Mouse (Mus musculus): ENCODE results near the gene Cxcr1. TPM values are rescaled to one million over a fixed set of nuclear protein-coding genes. Genes with fewer than 3 reads are reported as not detected.

The Cxcr1 gene
- total RNA-seq, 1 experiment from 2014 or later = not detected

DNA sequence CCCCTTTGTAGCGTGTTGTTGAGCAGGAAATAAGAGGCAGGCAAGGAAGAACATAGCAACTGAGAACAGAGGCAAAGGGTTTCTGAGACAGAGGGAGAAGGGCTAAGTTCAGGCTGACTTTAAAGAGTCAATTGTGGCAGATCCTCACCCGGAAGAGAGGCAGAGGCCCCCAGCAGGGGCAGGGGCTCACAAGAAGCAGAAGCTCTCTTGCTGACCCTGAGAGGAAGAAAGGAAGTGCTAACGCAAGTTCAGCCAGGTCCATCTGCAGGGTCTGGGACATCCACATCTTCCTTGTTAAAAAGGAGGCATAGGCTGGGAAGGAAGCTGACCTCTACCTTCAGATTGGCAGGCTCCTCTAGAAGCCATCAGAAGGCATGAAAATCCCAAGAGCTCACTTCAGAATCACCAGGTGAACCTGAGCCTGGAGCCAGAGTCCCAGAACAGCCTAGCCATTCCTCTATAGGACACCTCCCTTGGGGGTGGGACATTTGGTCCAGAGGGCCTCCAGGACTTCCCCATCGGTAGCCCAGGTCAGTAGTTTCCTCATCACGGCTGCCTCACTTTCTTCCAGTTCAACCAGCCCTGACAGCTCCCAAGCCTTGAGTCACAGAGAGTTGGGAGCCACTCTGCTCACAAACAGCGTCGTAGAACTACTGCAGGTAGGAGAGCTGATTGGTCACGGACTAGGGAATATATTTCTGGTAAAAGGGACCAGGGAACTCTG lies 40.8 kb downstream of the Cxcr1 start, which contains the start of gene Cxcr2:
Gene Cxcr2, plus strand, starts transcription at position 529 of the 724 bp plus-strand sequence.
- no peak for ATAC-seq (replicated peaks; ENCODE audit: insufficient number of reproducible peaks, low FRiP score, low TSS enrichment, poor library complexity, severe bottlenecking)

GRCm38 (mm10) chr1:74151091-74151490 lies 43.3 kb downstream of the Cxcr1 start:
- ATAC-seq (replicated peaks; ENCODE audit: insufficient number of reproducible peaks, low FRiP score, low TSS enrichment, poor library complexity, severe bottlenecking) = no peak

GRCm38 (mm10) chr1:74150101-74150500 lies 44.3 kb downstream of the Cxcr1 start:
- no peak for ATAC-seq (replicated peaks; ENCODE audit: insufficient number of reproducible peaks, low FRiP score, low TSS enrichment, poor library complexity, severe bottlenecking)

DNA sequence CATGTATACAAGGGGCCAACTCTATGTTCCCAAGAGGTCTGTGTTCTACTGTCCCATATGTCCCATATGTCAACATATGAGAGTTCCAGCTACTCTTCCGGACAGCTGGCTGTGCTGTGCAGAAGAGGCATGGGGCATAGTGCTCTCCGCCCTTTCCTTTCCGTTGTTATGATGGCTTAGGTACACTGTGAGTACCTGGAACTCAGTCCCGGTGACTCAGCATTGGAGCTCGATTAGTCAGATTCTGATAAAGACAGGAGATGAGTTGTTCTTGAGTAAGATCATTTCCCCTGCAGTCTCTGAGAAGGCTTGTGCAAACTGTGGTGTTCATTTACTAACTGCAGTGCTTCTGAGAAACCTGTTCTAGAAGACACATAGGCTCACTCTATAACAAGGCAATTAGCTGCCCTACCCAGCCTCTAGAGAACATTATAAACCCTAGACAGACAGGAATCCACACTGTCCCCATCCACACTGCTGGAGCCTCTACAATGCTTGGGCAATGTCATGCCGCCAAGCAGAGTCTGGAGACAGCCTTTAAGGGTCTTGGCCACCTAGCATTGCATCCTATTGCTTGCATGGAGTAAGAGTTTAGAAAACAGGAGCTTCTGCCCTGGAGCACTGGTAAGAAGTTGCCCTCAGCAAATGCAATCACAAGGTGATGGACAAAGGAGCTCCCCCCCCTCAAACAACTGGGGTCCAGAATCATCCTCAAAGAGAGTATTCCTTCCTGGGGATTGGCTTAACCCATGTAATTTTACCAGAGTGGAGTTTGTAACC lies 45.1 kb downstream of the Cxcr1 start:
- ATAC-seq (replicated peaks; ENCODE audit: insufficient number of reproducible peaks, low FRiP score, low TSS enrichment, poor library complexity, severe bottlenecking) = no peak

Other genes with a start within 250 kb of the Cxcr1 start
- gene Tns1, start 70.2 kb downstream of the Cxcr1 start, total RNA-seq (2017) = 1.9 to 2.9 TPM (median 2.0 TPM) in 3 replicates
- gene Rufy4, start 69.1 kb downstream of the Cxcr1 start, total RNA-seq (2017) = 2.6 TPM in 1 of 3 replicates, not detected in the others
- 3.5 to 10.4 TPM (median 7.4 TPM) in 3 replicates for gene Cxcr2, start 40.6 kb downstream of the Cxcr1 start, total RNA-seq (2017)
- gene Arpc2, start 41.5 kb upstream of the Cxcr1 start, total RNA-seq (2017) = 755 to 1,060 TPM (median 1,019 TPM) in 3 replicates
- gene Gpbar1, start 83.9 kb upstream of the Cxcr1 start, total RNA-seq (2017) = not detected in 3 replicates
- gene Aamp, start 90.1 kb upstream of the Cxcr1 start, total RNA-seq (2017) = 105 to 159 TPM (median 131 TPM) in 3 replicates
- gene Pnkd, start 90.3 kb upstream of the Cxcr1 start, total RNA-seq (2017) = 14.7 to 18.6 TPM (median 17.1 TPM) in 3 replicates
- gene Tmbim1, start 111.0 kb upstream of the Cxcr1 start, total RNA-seq (2017) = 15.8 to 20.8 TPM (median 19.0 TPM) in 3 replicates
- gene Catip, start 167.5 kb upstream of the Cxcr1 start, total RNA-seq (2017) = 0.29 to 3.3 TPM (median 0.96 TPM) in 3 replicates
- gene Slc11a1, start 180.6 kb upstream of the Cxcr1 start, total RNA-seq (2017) = 180 to 306 TPM (median 249 TPM) in 3 replicates
- gene Ctdsp1, start 196.9 kb upstream of the Cxcr1 start, total RNA-seq (2017) = 31.8 to 64.2 TPM (median 34.4 TPM) in 3 replicates
- 0.87 to 1.9 TPM in 2 of 3 replicates, not detected in the other for gene Vil1, start 214.7 kb upstream of the Cxcr1 start, total RNA-seq (2017)

Measured in monocyte, adult 5-6 weeks (primary cell).